Mouse (Mus musculus) embryonic facial prominence, embryonic 11.5 days (tissue): ENCODE results near the gene Arhgef26. TPM values are rescaled to one million over a fixed set of nuclear protein-coding genes. Genes with fewer than 3 reads are reported as not detected.
A peak's percentile ranks its signal among the peaks of the same experiment; 100 is the strongest.

Experiments
- ATAC-seq: fragments of 200-750 bp; cut with Nextera tagmentation; replicated peaks from 2 replicates; pipeline ENCODE4 v1.8.0; 2017; ENCODE audit warnings: low read depth; ENCODE audit not compliant: insufficient number of reproducible peaks, low FRiP score, low TSS enrichment
- DNase-seq: peaks from one replicate; pipeline ENCODE4 v3.0.0-alpha.2; 2015; ENCODE audit warnings: low spot score
- H3K27ac ChIP-seq: fragments of 300-500 bp; sonication (generic); replicated peaks from 2 replicates; pipeline ENCODE4 v1.5.1; 2014; ENCODE audit warnings: mild to moderate bottlenecking, low read depth, low read length, control low read depth
- H3K27me3 ChIP-seq: fragments of 300-500 bp; sonication (generic); 2 replicates; pipeline ENCODE4 v1.6.1; 2014; ENCODE audit warnings: mild to moderate bottlenecking, low read length, moderate library complexity, mixed read lengths; ENCODE audit not compliant: control insufficient read depth, insufficient read depth
- H3K36me3 ChIP-seq: fragments of 300-500 bp; sonication (generic); replicated peaks from 2 replicates; pipeline ENCODE4 v1.6.1; 2014; ENCODE audit warnings: low read depth, mild to moderate bottlenecking, low read length, moderate library complexity, mixed read lengths; ENCODE audit not compliant: control insufficient read depth, insufficient read depth
- H3K4me1 ChIP-seq: fragments of 300-500 bp; sonication (generic); 2 replicates; pipeline ENCODE4 v1.6.1; 2014; ENCODE audit warnings: low read length, mixed read lengths; ENCODE audit not compliant: control insufficient read depth, insufficient read depth
- H3K4me2 ChIP-seq: fragments of 300-500 bp; sonication (generic); 2 replicates; pipeline ENCODE4 v1.6.1; 2014; ENCODE audit warnings: low read depth, mild to moderate bottlenecking, control low read depth, low read length, moderate library complexity
- H3K4me3 ChIP-seq: fragments of 300-500 bp; sonication (generic); 2 replicates; pipeline ENCODE4 v1.5.1; 2014; ENCODE audit warnings: low read depth, low read length, control low read depth
- H3K9ac ChIP-seq: fragments of 300-500 bp; sonication (generic); replicated peaks from 2 replicates; pipeline ENCODE4 v1.6.1; 2014; ENCODE audit warnings: mild to moderate bottlenecking, control low read depth, low read length
- H3K9me3 ChIP-seq: fragments of 300-500 bp; sonication (generic); replicated peaks from 2 replicates; pipeline ENCODE4 v1.6.1; 2016; ENCODE audit warnings: mild to moderate bottlenecking, low read length, inconsistent platforms, mixed read lengths; ENCODE audit not compliant: control insufficient read depth
- WGBS: fragments of 180-500 bp; shearing (Covaris S2); extraction: QIAGEN DNeasy Blood & Tissue Kit; methylation state at CpG from one replicate; pipeline ENCODE4 v1.1.7; 2014; 5-methylcytosine and 5-hydroxymethylcytosine counted together
- polyA plus RNA-seq: library from polyadenylated mRNA; unstranded; fragments of >200 nt; fragmentation: Nextera tagmentation; extraction: Ambion mirVana; gene quantifications from 2 replicates; pipeline ENCODE4 v1.2.1, GENCODE M21; 2014

Arhgef26 gene
- polyA plus RNA-seq, 1 experiment from 2014 or later: 4.7 TPM

DNA sequence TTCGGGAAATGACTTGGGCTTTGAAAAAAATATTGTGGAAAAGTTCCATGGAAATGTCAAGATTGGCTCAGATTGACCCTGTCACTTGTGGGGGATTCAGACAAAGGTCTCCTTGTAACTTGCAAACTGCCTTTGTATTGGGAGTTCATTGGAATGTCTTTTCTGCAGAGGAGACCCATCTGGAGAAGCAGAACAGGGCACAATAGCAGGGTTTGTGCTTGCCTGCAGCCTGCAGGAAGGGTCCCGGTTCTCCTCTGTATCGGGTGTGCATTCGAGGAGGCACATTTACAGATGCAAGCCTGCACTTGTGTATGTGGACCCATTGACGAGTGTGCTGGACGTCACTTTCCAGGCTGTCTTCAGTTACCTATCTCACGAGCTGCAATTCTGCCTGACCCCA lies 56.1 kb downstream of the Arhgef26 start:
- peak; percentile 15 for DNase-seq
- Histone ChIP-seq H3K4me2 (no peak overlapping the region), H3K4me1 (no peaks in the 10 kb centered on the region), H3K27ac (no peak overlapping the region), H3K9ac (no peak overlapping the region), H3K27me3 (no peaks in the 10 kb centered on the region), H3K36me3 (no peaks in the 10 kb centered on the region), H3K4me3 (no peak overlapping the region), H3K9me3 (no peaks in the 10 kb centered on the region)
- ATAC-seq: peak; percentile 62; the same call in 1 of the 2 replicates
- 19% methylated on average over 7 of the region's 7 CpGs for WGBS

DNA sequence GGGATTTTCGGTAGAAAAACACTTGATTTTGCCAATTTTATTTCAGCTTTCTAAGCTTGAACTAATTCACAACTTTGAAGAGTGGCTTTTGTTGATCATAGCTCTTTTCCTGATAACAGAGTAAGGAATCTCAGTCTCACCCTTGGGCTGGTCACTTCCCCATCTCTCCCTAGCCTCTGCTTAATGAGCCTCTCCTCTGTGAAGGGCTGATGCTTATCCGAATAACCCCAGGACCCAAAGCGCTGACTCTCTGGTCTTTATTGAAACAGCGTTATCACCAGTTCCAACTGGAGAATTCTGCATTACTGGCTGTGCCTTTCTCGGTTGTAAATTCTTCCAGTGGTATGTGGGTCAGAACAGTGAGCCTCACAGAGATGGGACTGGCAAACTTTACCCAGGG lies 57.2 kb downstream of the Arhgef26 start:
- 69% methylated on average over 5 of the region's 5 CpGs for WGBS
- Histone ChIP-seq H3K4me2 (no peak overlapping the region), H3K9me3 (no peaks in the 10 kb centered on the region), H3K4me3 (no peak overlapping the region), H3K36me3 (no peaks in the 10 kb centered on the region), H3K4me1 (no peaks in the 10 kb centered on the region), H3K9ac (no peak overlapping the region), H3K27me3 (no peaks in the 10 kb centered on the region), H3K27ac (no peak overlapping the region)
- ATAC-seq (no peak), DNase-seq (no peak)

DNA sequence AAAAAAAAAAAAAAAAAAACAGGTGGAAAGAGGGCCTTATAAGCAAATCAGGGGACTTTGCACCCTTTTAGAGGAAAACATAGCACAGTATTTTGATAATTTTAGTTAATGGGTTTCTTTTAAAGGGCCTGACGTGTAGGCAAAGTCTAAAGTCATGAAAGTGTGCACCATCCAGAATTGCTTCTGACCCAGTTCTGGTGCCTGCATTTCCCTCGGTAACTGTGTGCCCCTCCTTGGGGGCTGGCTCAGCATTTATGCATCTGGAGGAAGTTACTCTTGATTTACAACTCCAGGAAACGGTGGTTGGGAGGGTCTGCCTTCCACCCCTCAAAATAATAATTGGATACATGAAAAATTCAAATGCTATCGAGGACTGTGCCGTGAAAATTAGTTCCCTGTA lies 58.0 kb downstream of the Arhgef26 start:
- Histone ChIP-seq H3K9me3 (no peaks in the 10 kb centered on the region), H3K4me2 (no peak overlapping the region), H3K9ac (no peak overlapping the region), H3K4me3 (no peak overlapping the region), H3K4me1 (no peaks in the 10 kb centered on the region), H3K36me3 (no peaks in the 10 kb centered on the region), H3K27me3 (no peaks in the 10 kb centered on the region), H3K27ac (no peak overlapping the region)
- 40% methylated on average over 5 of the region's 5 CpGs for WGBS
- DNase-seq: peak; percentile 28
- no peak for ATAC-seq

- Histone ChIP-seq H3K27ac (no peak overlapping the region), H3K27me3 (no peaks in the 10 kb centered on the region)
Observed at GRCm38 (mm10) chr3:62398094-62398493, 60.0 kb downstream of the Arhgef26 start.

GRCm38 (mm10) chr3:62399826-62400746 lies 61.9 kb downstream of the Arhgef26 start:
- no peak overlapping the region for H3K9ac ChIP-seq
- H3K4me2 ChIP-seq: no peak overlapping the region
- H3K27me3 ChIP-seq: no peaks in the 10 kb centered on the region
- no peak overlapping the region for H3K4me3 ChIP-seq
- no peaks in the 10 kb centered on the region for H3K36me3 ChIP-seq
- ATAC-seq (no peak), DNase-seq (no peak)
- 82% methylated on average over 12 of the region's 12 CpGs for WGBS
- no peaks in the 10 kb centered on the region for H3K9me3 ChIP-seq
- no peaks in the 10 kb centered on the region for H3K4me1 ChIP-seq
- no peak overlapping the region for H3K27ac ChIP-seq

More at GRCm38 (mm10) chr3:62398094-62398493, 60.0 kb downstream of the Arhgef26 start:
- H3K9me3 ChIP-seq: no peaks in the 10 kb centered on the region
- no peak for ATAC-seq
- H3K4me1 ChIP-seq: no peaks in the 10 kb centered on the region
- DNase-seq: no peak
- no peaks in the 10 kb centered on the region for H3K36me3 ChIP-seq
- H3K9ac ChIP-seq: no peak overlapping the region
- H3K4me3 ChIP-seq: no peak overlapping the region
- no peak overlapping the region for H3K4me2 ChIP-seq

DNA sequence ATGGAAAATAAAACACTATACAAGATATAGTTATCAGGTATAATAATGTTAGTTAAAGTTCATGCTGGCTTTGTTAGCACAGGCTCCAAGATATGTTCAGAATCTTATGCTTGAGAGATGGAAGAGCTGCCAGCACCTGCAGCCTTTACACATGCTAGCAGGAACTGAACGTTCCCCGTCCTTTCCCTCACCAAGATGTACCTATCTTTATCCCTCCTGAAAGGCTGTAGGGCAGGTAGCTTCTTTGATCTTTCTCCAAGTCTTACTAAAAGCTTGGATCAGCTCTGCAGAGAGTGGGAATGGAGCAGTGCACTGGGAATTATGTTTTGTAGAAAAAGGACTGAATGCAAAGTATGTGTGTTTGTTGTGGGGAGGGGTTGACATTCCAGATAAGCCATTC lies 64.3 kb downstream of the Arhgef26 start:
- no peaks in the 10 kb centered on the region for H3K9me3 ChIP-seq
- H3K27ac ChIP-seq: no peak overlapping the region
- no peak overlapping the region for H3K4me3 ChIP-seq
- H3K4me2 ChIP-seq: no peak overlapping the region
- no peak for DNase-seq
- no peaks in the 10 kb centered on the region for H3K36me3 ChIP-seq
- WGBS: 79% methylated on average over 2 of the region's 2 CpGs
- H3K9ac ChIP-seq: no peak overlapping the region
- ATAC-seq: no peak
- H3K4me1 ChIP-seq: no peaks in the 10 kb centered on the region
- no peaks in the 10 kb centered on the region for H3K27me3 ChIP-seq

DNA sequence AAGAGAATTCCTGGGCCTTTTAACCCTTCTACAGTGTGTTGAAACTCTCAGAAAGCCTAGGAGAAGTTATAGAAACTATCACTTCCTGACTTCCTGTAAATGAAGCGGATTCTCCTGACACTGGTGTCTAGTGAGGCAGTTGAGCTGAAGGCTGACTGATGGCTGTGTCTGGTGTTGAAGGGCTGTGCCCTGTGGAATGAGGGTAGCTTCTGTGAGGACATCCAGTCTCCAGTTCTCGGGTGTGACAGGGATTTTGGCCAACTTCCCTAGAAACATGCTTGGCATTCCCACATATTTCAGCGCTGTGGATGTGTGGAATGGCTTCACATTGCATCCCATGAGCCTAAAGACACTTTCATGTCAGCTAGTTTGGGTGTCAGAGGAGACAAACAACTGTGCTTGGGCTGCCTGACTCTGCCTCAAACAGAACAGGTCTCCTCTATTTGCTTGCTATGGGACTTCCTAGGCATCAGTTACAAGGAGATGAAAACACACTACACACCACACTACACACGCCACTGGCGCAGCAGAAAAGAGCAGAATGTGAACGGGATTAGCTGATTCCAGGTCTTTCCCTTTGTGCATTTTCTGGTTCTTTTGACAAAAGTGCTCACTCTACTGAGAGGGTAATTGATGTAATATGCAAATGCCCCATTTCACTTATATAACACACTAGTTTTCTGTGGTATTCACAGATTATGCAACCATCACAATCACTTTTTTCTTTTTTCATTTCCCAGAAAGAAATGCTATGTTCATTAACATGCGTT lies 66.5 kb downstream of the Arhgef26 start:
- H3K4me3 ChIP-seq: no peak overlapping the region
- DNase-seq (no peak), ATAC-seq (no peak)
- no peaks in the 10 kb centered on the region for H3K9me3 ChIP-seq
- no peaks in the 10 kb centered on the region for H3K4me1 ChIP-seq
- H3K27ac ChIP-seq: no peak overlapping the region
- H3K4me2 ChIP-seq: no peak overlapping the region
- H3K36me3 ChIP-seq: no peaks in the 10 kb centered on the region
- no peaks in the 10 kb centered on the region for H3K27me3 ChIP-seq
- H3K9ac ChIP-seq: no peak overlapping the region
- 91% methylated on average over 7 of the region's 7 CpGs for WGBS
